In the genomic region with DNA sequence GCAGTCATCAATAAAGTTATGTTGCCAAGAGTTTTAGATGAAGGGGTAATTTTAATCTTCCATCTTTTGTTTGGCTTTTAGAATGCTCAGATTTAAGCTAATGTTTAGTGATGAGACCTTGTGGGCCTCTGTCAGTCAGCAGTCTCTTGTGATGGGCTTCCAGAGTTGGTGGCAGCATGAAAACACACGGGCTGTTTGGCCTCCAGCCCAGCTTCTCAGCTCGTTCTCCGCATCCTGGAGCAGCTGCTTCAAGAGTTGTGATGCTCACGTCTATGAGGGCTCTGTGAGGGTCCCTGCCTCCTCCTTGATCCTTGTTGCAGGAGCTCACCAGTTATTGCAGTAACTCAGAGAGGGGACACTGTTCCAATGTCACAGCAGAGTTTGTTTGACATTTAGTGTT, we compare ENCODE assay signal across 21 mouse cellular contexts. TPM values are rescaled to one million over a fixed set of nuclear protein-coding genes. Genes with fewer than 3 reads are reported as not detected.
DNase-seq lines count a peak whose midpoint lies in the region; ATAC-seq and TF ChIP-seq lines count a peak whose summit lies in the region.
"Had no signal": no experiment of that assay in that cellular context is flagged by ENCODE, and none has a peak within 500 bp of the region (broad histone marks: within the 10 kb centered on the region; RNA-seq: fewer than 3 reads in every experiment).

No protein-coding gene starts in this region.

- H3K4me3 ChIP-seq in heart, embryonic 12.5 days, result no peak overlapping the region
- no peak overlapping the region for H3K4me3 ChIP-seq in lung, embryonic 14.5 days (ENCODE audit: low read depth, low read length)
- H3K4me3 ChIP-seq: intestine, embryonic 15.5 days; liver, embryonic 13.5 days; neural tube, embryonic 12.5 days had no signal

- 26% methylated on average over 4 of the region's 4 CpGs for WGBS in heart, embryonic 12.5 days
- 19% methylated on average over 4 of the region's 4 CpGs for WGBS in lung, embryonic 14.5 days

- H3K4me1 ChIP-seq in heart, embryonic 12.5 days (replicated peaks), result peaks cover 64% of the 10 kb centered on the region
- peaks cover 23% of the 10 kb centered on the region for H3K4me1 ChIP-seq in lung, embryonic 14.5 days (ENCODE audit: insufficient read depth)

- peak; percentile 33 for DNase-seq in heart, postnatal 4 days
- DNase-seq in lung, embryonic 14.5 days, result peak; percentile 90
- DNase-seq in lung, postnatal 25 days (ENCODE audit: low spot score), result no peak
- DNase-seq in right cerebral cortex, postnatal 10 days (ENCODE audit: low spot score in 2 of 2), result peak; percentile 66 to 68
- DNase-seq in right cerebral cortex, adult 18-20 months, result no peak
- DNase-seq in lung, postnatal 4 days, result peak; percentile 62 to 87
- DNase-seq in urinary bladder, adult 2 months (ENCODE audit: low spot score), result no peak
- DNase-seq: adrenal gland, adult 8-10 months; cerebellum, adult 11 months; cerebellum, postnatal 25 days; embryo, embryonic 11 days; gastrocnemius, postnatal 25 days; kidney, postnatal 4 days; layer of hippocampus, adult 9-11 months; liver, embryonic 13.5 days; thymus, adult 2 months had no signal

- no peak overlapping the region for H3K4me2 ChIP-seq in heart, embryonic 12.5 days
- no peak overlapping the region for H3K4me2 ChIP-seq in lung, embryonic 14.5 days
- H3K4me2 ChIP-seq: hindbrain, embryonic 14.5 days; intestine, embryonic 15.5 days; liver, embryonic 13.5 days; neural tube, embryonic 12.5 days had no signal

- H3K36me3 ChIP-seq in heart, embryonic 12.5 days, result peaks cover 16% of the 10 kb centered on the region; the same call in 1 of the 2 replicates
- peaks cover 17% of the 10 kb centered on the region; the same call in 1 of the 2 replicates for H3K36me3 ChIP-seq in lung, embryonic 14.5 days (ENCODE audit: insufficient read depth)
- H3K36me3 ChIP-seq: intestine, embryonic 15.5 days had no signal

- no peak for ATAC-seq in heart, embryonic 12.5 days (ENCODE audit: insufficient number of reproducible peaks, low FRiP score)
- ATAC-seq in lung, embryonic 14.5 days (ENCODE audit: insufficient read depth), result peak; percentile 39; the same call in 1 of the 2 replicates
- ATAC-seq: intestine, embryonic 15.5 days had no signal

- H3K9ac ChIP-seq in heart, embryonic 12.5 days, result no peak overlapping the region
- H3K9ac ChIP-seq in lung, embryonic 14.5 days, result no peak overlapping the region
- H3K9ac ChIP-seq: hindbrain, embryonic 14.5 days; intestine, embryonic 15.5 days; liver, embryonic 13.5 days; neural tube, embryonic 12.5 days had no signal

- no peak for TF ChIP-seq CTCF in lung, embryonic 14.5 days (IDR thresholded peaks at IDR 0.05; ENCODE audit: low read depth)

- H3K27me3 ChIP-seq in heart, embryonic 12.5 days (replicated peaks), result no peaks in the 10 kb centered on the region
- H3K27me3 ChIP-seq in lung, embryonic 14.5 days (ENCODE audit: insufficient read depth, low read length), result no peaks in the 10 kb centered on the region
- H3K27me3 ChIP-seq: intestine, embryonic 15.5 days; liver, embryonic 13.5 days; megakaryocyte, embryonic 14.5 days; neural tube, embryonic 12.5 days had no signal

- H3K9me3 ChIP-seq in heart, embryonic 12.5 days (replicated peaks), result no peaks in the 10 kb centered on the region
- H3K9me3 ChIP-seq in lung, embryonic 14.5 days (ENCODE audit: low read depth, low read length), result no peaks in the 10 kb centered on the region
- H3K9me3 ChIP-seq: intestine, embryonic 15.5 days; liver, embryonic 13.5 days; megakaryocyte, embryonic 14.5 days; neural tube, embryonic 12.5 days had no signal

- H3K27ac ChIP-seq in heart, embryonic 12.5 days (ENCODE audit: poor library complexity, severe bottlenecking), result no peak overlapping the region
- H3K27ac ChIP-seq in lung, embryonic 14.5 days (ENCODE audit: low read depth), result no peak overlapping the region
- H3K27ac ChIP-seq: hindbrain, embryonic 14.5 days; intestine, embryonic 15.5 days; neural tube, embryonic 12.5 days had no signal

RNA-seq across cellular contexts. Expression of gene Chsy1, which starts 29.0 kb away (rescaled TPM):
- 10 to 100 TPM; 51.4 to 52.3 TPM for total RNA-seq in heart, postnatal 4 days (2021)
- polyA plus RNA-seq in heart, embryonic 12.5 days (2016; fragmentation: Nextera tagmentation; extraction: Ambion mirVana), result 13.3 and 15.5 TPM in 2 replicates
- polyA plus RNA-seq in lung, embryonic 14.5 days (2014; fragmentation: Nextera tagmentation; extraction: Ambion mirVana), result 29.0 and 29.9 TPM in 2 replicates
- polyA plus RNA-seq in urinary bladder, adult 2 months (2012; rRNA removed), result 8.9 and 10.6 TPM in 2 replicates

RNA-seq across cellular contexts. Expression of gene Selenos, which starts 58.9 kb away (rescaled TPM):
- total RNA-seq in heart, postnatal 4 days (2021), result 10 to 100 TPM; 33.9 to 36.5 TPM
- polyA plus RNA-seq in heart, embryonic 12.5 days (2016; fragmentation: Nextera tagmentation; extraction: Ambion mirVana), result 70.2 and 70.7 TPM in 2 replicates
- 95.3 and 102 TPM in 2 replicates for polyA plus RNA-seq in lung, embryonic 14.5 days (2014; fragmentation: Nextera tagmentation; extraction: Ambion mirVana)
- polyA plus RNA-seq in urinary bladder, adult 2 months (2012; rRNA removed), result 73.2 and 86.9 TPM in 2 replicates

Comparison
In these comparisons a context has a peak if more than half of its experiments do, and no peak if none do; other contexts are left out.
1. DNase-seq: peak in heart, postnatal 4 days (single experiment), lung, embryonic 14.5 days (single experiment), right cerebral cortex, postnatal 10 days (2 of 2) and lung, postnatal 4 days (2 of 2); none in lung, postnatal 25 days (single experiment), right cerebral cortex, adult 18-20 months (single experiment) and urinary bladder, adult 2 months (single experiment).